Mouse (Mus musculus) forebrain, embryonic 11.5 days (tissue): Measurements from ENCODE around the gene Kif1c. TPM values are rescaled to one million over a fixed set of nuclear protein-coding genes. Genes with fewer than 3 reads are reported as not detected.

ENCODE experiments used
- ATAC-seq: fragments of 200-750 bp; cut with Nextera tagmentation; replicated peaks from 2 replicates; pipeline ENCODE4 v1.8.0; 2017; ENCODE audit warnings: moderate TSS enrichment; ENCODE audit not compliant: low FRiP score
- DNase-seq: peaks from one replicate; pipeline ENCODE4 v3.0.0-alpha.2; 2017; ENCODE audit warnings: low spot score
- H3K27ac ChIP-seq: fragments of 300-500 bp; sonication (generic); 2 replicates; pipeline ENCODE4 v1.5.1; 2014; ENCODE audit warnings: low read depth, low read length
- H3K27me3 ChIP-seq: fragments of 300-500 bp; sonication (generic); 2 replicates; pipeline ENCODE4 v1.6.1; 2014; ENCODE audit warnings: mild to moderate bottlenecking, low read length, mixed read lengths; ENCODE audit not compliant: control insufficient read depth, insufficient read depth
- H3K36me3 ChIP-seq: fragments of 300-500 bp; sonication (generic); 2 replicates; pipeline ENCODE4 v1.6.1; 2014; ENCODE audit warnings: mild to moderate bottlenecking, low read length, moderate library complexity, mixed read lengths; ENCODE audit not compliant: control insufficient read depth, insufficient read depth
- H3K4me1 ChIP-seq: fragments of 300-500 bp; sonication (generic); replicated peaks from 2 replicates; pipeline ENCODE4 v1.6.1; 2014; ENCODE audit warnings: low read length, mixed read lengths; ENCODE audit not compliant: control insufficient read depth, insufficient read depth
- H3K4me2 ChIP-seq: fragments of 300-500 bp; sonication (generic); 2 replicates; pipeline ENCODE4 v1.6.1; 2014; ENCODE audit warnings: low read depth, mild to moderate bottlenecking, low read length, moderate library complexity, mixed read lengths; ENCODE audit not compliant: severe bottlenecking
- H3K4me3 ChIP-seq: fragments of 300-500 bp; sonication (generic); 2 replicates; pipeline ENCODE4 v1.5.1; 2014; ENCODE audit warnings: low read depth, low read length
- H3K9ac ChIP-seq: fragments of 300-500 bp; sonication (generic); 2 replicates; pipeline ENCODE4 v1.6.1; 2014; ENCODE audit warnings: low read length
- H3K9me3 ChIP-seq: fragments of 300-500 bp; sonication (generic); 2 replicates; pipeline ENCODE4 v1.6.1; 2016; ENCODE audit warnings: low read length, mixed read lengths; ENCODE audit not compliant: control insufficient read depth
- WGBS: fragments of 180-500 bp; shearing (Covaris S2); extraction: QIAGEN DNeasy Blood & Tissue Kit; methylation state at CpG from one replicate; pipeline ENCODE4 v1.1.7; 2014; 5-methylcytosine and 5-hydroxymethylcytosine counted together
- polyA plus RNA-seq: library from polyadenylated mRNA; unstranded; fragments of >200 nt; fragmentation: Nextera tagmentation; extraction: Ambion mirVana; gene quantifications from 2 replicates; pipeline ENCODE4 v1.2.1, GENCODE M21; 2014

The Kif1c gene
- polyA plus RNA-seq, 1 experiment from 2014 or later: 6.9 TPM

DNA sequence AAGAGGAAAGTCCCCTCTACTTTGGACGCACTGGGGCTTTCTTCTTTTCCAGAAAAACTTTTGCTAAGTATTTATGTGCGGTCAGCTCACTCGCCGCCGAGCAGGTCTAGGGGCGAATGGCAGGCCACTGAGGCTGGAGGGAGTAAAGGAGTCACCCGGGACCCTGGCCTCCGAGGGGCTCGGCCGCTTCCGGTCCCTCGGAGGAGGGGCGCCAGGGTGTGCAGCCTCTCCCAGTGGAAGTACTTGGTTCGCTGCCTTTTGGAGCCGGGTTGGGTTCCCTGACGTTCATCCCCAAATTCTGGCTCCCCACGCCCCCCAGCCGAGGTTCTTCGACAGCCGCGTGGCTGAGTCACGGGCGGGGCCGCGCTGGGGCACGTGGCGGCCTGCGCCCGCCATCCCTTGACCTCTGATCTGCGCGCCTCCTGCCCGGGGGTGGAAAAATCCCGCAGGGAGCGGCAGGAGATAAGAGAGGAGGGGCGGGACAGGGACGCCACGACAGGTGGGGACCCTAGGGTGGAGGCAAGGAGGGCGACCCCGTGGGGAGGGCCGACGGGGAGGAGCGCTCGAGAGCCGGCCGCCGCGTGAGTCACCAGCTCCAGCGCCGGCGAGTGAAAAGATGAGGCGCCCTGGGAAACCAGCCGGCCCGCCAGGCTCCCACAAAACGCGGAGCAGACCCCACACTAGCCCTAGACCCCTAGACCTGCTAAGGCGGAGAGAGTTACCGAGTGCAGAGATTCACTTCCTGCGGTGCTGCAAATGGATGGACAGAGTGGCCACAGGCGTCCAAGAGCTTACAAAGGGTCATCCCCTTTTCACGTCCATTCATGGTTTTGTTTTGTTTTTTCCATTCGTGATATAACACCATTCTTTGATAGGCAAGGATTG lies 44.5 kb upstream of the Kif1c start:
- H3K27ac ChIP-seq: peak overlapping the region; percentile 94
- H3K9ac ChIP-seq: peak overlapping the region; percentile 98
- no peaks in the 10 kb centered on the region for H3K27me3 ChIP-seq
- no peaks in the 10 kb centered on the region for H3K9me3 ChIP-seq
- WGBS: under 1% methylated on average over 61 of the region's 61 CpGs
- peaks cover 6% of the 10 kb centered on the region for H3K36me3 ChIP-seq
- peak overlapping the region; percentile 97 for H3K4me2 ChIP-seq
- ATAC-seq: peak; percentile 48
- peak; percentile 86 for DNase-seq
- H3K4me3 ChIP-seq: peak overlapping the region; percentile 99
- H3K4me1 ChIP-seq: peaks cover 26% of the 10 kb centered on the region

DNA sequence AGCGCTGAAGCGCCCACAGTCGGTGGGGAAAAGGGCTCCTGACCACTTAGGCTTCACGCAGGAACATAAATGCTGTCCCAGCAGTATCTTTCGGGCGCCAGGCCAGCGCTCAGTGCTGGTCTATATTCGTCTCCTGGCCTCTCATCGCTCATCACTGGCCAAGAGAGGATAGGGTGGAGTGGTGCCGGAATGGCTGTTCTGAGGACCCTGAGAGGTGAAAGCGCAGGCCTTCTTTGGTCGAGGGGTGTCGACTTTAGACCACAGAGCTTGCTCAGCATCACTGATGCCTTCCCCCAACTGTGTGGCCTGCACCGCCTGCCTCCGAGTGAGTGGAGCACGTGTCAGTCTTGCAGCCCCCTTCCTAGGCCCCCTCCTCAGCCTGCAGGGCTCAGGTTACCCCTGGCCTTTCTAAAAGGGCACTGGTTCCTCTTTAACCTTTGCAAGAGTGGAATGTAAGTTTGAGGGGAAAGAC lies 43.9 kb upstream of the Kif1c start:
- 3% methylated on average over 16 of the region's 16 CpGs for WGBS
- peak; percentile 71 for DNase-seq
- Histone ChIP-seq H3K27me3 (no peaks in the 10 kb centered on the region), H3K4me3 (peak overlapping the region; percentile 99), H3K27ac (peak overlapping the region; percentile 94; the same call in 1 of the 2 replicates), H3K4me2 (peak overlapping the region; percentile 97), H3K9ac (peak overlapping the region; percentile 98), H3K9me3 (no peaks in the 10 kb centered on the region), H3K4me1 (peaks cover 25% of the 10 kb centered on the region), H3K36me3 (peaks cover 2% of the 10 kb centered on the region; the same call in 1 of the 2 replicates)
- no peak; the same call in 1 of the 2 replicates for ATAC-seq

DNA sequence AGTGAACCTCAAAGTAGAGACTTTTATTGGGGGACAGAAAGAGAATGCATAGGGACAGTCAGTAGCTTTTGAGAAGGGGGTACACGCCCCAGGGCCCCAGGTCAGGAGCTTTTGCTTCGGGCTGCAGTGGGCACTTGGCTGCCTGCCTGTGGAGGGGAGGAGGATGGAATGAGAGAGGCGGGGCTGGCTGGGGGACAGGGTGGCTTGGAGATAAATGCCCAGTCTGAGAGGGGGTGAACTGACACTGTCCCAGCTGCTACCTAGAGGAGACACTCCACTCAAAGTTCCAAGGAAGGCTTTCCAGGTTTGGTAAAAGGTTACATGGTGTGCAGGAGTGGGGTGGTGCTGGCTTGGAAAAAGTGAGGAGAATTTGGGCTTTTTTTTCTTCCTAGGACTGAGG lies 43.4 kb upstream of the Kif1c start, which contains the start of gene Eno3:
Gene Eno3, plus strand, starts transcription at position 239 of the 400 bp plus-strand sequence.
- Histone ChIP-seq H3K4me1 (peaks cover 23% of the 10 kb centered on the region), H3K4me2 (peak within 1 kb of the TSS; percentile 97), H3K4me3 (peak within 1 kb of the TSS; percentile 99), H3K27ac (peak within 1 kb of the TSS; percentile 94; the same call in 1 of the 2 replicates), H3K9me3 (no peaks in the 10 kb centered on the region), H3K27me3 (no peaks in the 10 kb centered on the region), H3K36me3 (peaks cover under 1% of the 10 kb centered on the region; the same call in 1 of the 2 replicates), H3K9ac (peak within 1 kb of the TSS; percentile 98)
- WGBS: 11% methylated on average over 3 of the region's 3 CpGs
- DNase-seq: no peak
- no peak for ATAC-seq

DNA sequence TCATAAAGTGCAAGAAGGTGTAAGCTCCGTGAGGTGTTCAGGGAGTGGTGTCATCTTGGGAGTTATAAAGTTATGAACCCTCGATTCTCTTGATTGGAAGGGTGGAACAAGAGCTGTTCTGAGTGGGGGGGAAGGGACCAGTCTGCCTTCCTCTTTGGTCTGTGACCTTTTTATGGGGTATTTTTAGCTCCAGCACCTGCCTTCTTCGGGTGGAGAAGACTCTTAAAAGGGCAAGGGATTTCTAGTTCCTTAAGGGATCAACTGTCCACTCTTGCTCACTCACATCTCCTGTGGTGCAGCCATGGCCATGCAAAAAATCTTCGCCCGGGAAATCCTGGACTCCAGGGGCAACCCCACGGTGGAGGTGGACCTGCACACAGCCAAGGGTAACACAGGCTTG lies 42.8 kb upstream of the Kif1c start:
- ATAC-seq (no peak), DNase-seq (no peak)
- no peak overlapping the region for H3K4me3 ChIP-seq
- no peak overlapping the region for H3K27ac ChIP-seq
- H3K27me3 ChIP-seq: no peaks in the 10 kb centered on the region
- no peak overlapping the region for H3K9ac ChIP-seq
- peaks cover 22% of the 10 kb centered on the region for H3K4me1 ChIP-seq
- H3K4me2 ChIP-seq: no peak overlapping the region
- H3K36me3 ChIP-seq: peaks cover 3% of the 10 kb centered on the region; the same call in 1 of the 2 replicates
- H3K9me3 ChIP-seq: no peaks in the 10 kb centered on the region
- 56% methylated on average over 6 of the region's 6 CpGs for WGBS

DNA sequence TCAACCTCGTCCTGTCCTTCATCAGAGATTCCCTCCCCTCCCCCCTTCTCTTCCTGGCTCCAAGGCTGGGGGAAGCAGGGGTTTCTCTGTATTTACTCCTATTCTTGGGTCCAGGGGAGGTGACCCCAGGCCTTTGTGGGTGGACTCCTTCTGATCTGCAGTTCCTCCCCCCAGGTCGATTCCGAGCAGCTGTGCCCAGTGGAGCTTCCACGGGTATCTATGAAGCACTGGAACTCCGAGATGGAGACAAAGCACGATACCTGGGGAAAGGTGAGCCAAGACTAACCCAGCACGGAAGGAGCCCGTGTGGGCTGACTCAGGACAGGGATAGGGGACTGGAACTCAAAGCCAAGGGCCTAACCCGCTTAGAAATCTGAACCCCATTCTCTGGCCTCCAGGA lies 42.4 kb upstream of the Kif1c start:
- Histone ChIP-seq H3K36me3 (peaks cover 3% of the 10 kb centered on the region; the same call in 1 of the 2 replicates), H3K27me3 (no peaks in the 10 kb centered on the region), H3K4me3 (no peak overlapping the region), H3K9me3 (no peaks in the 10 kb centered on the region), H3K9ac (no peak overlapping the region), H3K4me1 (peaks cover 17% of the 10 kb centered on the region), H3K4me2 (no peak overlapping the region), H3K27ac (no peak overlapping the region)
- 61% methylated on average over 9 of the region's 9 CpGs for WGBS
- ATAC-seq (no peak), DNase-seq (no peak)

DNA sequence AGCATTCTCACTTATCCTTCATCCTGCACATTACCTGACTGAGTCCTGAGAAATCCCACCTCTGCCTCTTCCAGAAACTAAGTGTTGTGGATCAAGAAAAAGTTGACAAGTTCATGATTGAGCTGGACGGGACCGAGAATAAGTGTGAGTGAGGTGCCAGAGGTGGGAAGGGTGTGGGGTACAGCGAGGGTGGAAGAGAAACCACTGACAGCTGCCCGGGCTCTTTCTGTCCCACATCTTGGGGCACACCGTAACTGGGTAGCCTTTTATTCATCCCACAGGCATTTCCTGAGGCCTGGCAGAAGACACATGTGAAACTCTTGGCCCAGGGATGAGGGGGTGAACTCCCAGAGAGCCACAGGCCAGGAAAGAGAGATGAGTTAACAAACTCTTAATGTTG lies 41.8 kb upstream of the Kif1c start:
- H3K27ac ChIP-seq: no peak overlapping the region
- 87% methylated on average over 5 of the region's 5 CpGs for WGBS
- no peak overlapping the region for H3K9ac ChIP-seq
- no peaks in the 10 kb centered on the region for H3K27me3 ChIP-seq
- peaks cover 16% of the 10 kb centered on the region for H3K4me1 ChIP-seq
- ATAC-seq (no peak), DNase-seq (no peak)
- no peaks in the 10 kb centered on the region for H3K9me3 ChIP-seq
- no peak overlapping the region for H3K4me2 ChIP-seq
- H3K4me3 ChIP-seq: no peak overlapping the region
- H3K36me3 ChIP-seq: peaks cover 6% of the 10 kb centered on the region; the same call in 1 of the 2 replicates

DNA sequence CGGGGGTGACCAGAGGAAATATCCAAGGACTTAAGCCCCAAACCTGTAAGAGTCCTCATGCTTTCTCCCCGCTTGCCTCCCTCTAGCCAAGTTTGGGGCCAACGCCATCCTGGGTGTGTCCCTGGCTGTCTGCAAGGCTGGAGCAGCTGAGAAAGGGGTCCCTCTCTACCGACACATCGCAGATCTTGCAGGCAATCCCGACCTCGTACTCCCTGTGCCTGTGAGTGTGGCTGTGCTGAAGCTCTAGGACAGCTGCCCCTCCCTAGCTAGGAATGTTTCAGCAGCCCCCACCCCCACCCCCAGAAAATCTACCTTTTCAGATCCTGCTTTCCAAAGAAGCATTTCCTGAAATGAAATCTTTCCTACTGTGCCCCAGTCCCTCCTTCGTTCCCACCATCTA lies 41.4 kb upstream of the Kif1c start:
- no peak overlapping the region for H3K27ac ChIP-seq
- no peak overlapping the region for H3K4me3 ChIP-seq
- H3K9me3 ChIP-seq: no peaks in the 10 kb centered on the region
- H3K4me2 ChIP-seq: no peak overlapping the region
- peaks cover 16% of the 10 kb centered on the region for H3K4me1 ChIP-seq
- DNase-seq (no peak), ATAC-seq (no peak)
- H3K36me3 ChIP-seq: peaks cover 6% of the 10 kb centered on the region; the same call in 1 of the 2 replicates
- H3K9ac ChIP-seq: no peak overlapping the region
- 78% methylated on average over 8 of the region's 8 CpGs for WGBS
- H3K27me3 ChIP-seq: no peaks in the 10 kb centered on the region

DNA sequence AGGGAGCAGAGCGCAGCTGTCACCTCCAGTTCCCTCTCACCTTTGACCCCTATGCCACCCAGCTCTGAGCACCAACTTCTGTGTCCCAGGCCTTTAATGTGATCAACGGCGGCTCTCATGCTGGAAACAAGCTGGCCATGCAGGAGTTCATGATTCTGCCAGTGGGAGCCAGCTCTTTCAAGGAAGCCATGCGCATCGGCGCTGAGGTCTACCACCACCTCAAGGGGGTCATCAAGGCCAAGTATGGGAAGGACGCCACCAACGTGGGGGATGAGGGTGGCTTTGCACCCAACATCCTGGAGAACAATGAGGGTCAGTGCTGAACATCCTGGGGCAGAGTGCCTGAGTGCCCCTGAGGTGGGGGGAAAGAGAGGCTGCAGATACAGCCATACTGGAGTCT lies 39.8 kb upstream of the Kif1c start:
- no peak overlapping the region for H3K4me2 ChIP-seq
- 92% methylated on average over 8 of the region's 8 CpGs for WGBS
- DNase-seq (no peak), ATAC-seq (no peak)
- H3K27ac ChIP-seq: no peak overlapping the region
- peaks cover 16% of the 10 kb centered on the region for H3K4me1 ChIP-seq
- no peak overlapping the region for H3K9ac ChIP-seq
- H3K4me3 ChIP-seq: no peak overlapping the region
- no peaks in the 10 kb centered on the region for H3K27me3 ChIP-seq
- H3K9me3 ChIP-seq: no peaks in the 10 kb centered on the region
- peaks cover 14% of the 10 kb centered on the region; the same call in 1 of the 2 replicates for H3K36me3 ChIP-seq
